ENCODE assay signal across 11 mouse cellular contexts in the genomic region with DNA sequence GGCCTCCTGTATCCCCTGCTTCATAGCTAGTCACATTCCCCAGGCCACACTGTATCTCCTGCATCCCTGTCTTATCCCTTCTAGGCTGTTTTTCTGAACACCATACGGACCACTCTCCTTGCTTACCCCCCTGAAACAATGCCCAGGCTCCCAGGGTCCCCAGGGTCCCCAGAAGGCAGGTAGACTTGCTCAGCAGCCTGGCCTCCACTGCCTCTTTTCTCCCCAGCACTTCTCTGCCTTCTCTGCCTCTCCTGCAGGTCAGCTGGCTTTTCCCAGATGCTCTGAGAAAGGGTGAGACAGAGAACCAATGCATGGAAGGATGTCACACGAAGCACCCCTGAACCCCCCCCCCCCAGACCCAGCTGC. TPM values are rescaled to one million over a fixed set of nuclear protein-coding genes. Genes with fewer than 3 reads are reported as not detected.
A peak's percentile ranks its signal among the peaks of the same experiment; 100 is the strongest.
DNase-seq lines count a peak whose midpoint lies in the region; ATAC-seq lines count a peak whose summit lies in the region.
"Had no signal": no experiment of that assay in that cellular context is flagged by ENCODE, and none has a peak within 500 bp of the region (broad histone marks: within the 10 kb centered on the region; RNA-seq: fewer than 3 reads in every experiment).

No protein-coding gene starts in this region.

- peaks cover 56% of the 10 kb centered on the region for H3K27me3 ChIP-seq in embryonic facial prominence, embryonic 10.5 days (replicated peaks; ENCODE audit: low read depth, poor library complexity, severe bottlenecking)
- peaks cover 66% of the 10 kb centered on the region for H3K27me3 ChIP-seq in forebrain, embryonic 10.5 days (ENCODE audit: poor library complexity, severe bottlenecking)
- peaks cover 12% of the 10 kb centered on the region for H3K27me3 ChIP-seq in intestine, embryonic 15.5 days (replicated peaks)

- ATAC-seq in intestine, embryonic 15.5 days: no peak

- peak overlapping the region; percentile 95 for H3K4me2 ChIP-seq in intestine, embryonic 15.5 days (replicated peaks)

- no peaks in the 10 kb centered on the region for H3K36me3 ChIP-seq in embryonic facial prominence, embryonic 10.5 days (replicated peaks)
- H3K36me3 ChIP-seq in forebrain, embryonic 10.5 days (replicated peaks): no peaks in the 10 kb centered on the region
- H3K36me3 ChIP-seq in intestine, embryonic 15.5 days: no peaks in the 10 kb centered on the region
- H3K36me3 ChIP-seq: heart, embryonic 13.5 days had no signal

- 16% methylated on average over 2 of the region's 2 CpGs for WGBS in embryonic facial prominence, embryonic 10.5 days
- WGBS in forebrain, embryonic 10.5 days: 27% methylated on average over 2 of the region's 2 CpGs
- WGBS in intestine, embryonic 15.5 days: 38% methylated on average over 2 of the region's 2 CpGs

- no peak for DNase-seq in embryonic facial prominence, embryonic 10.5 days (ENCODE audit: low spot score)
- no peak for DNase-seq in forebrain, embryonic 10.5 days (ENCODE audit: extremely low spot score, low spot score)
- peak; percentile 36 for DNase-seq in naive thymus-derived CD4-positive, alpha-beta T cell, adult 2 months (ENCODE audit: low read depth)
- DNase-seq in kidney, postnatal 25 days: no peak
- DNase-seq in kidney, adult 18-20 months: no peak
- no peak for DNase-seq in layer of hippocampus, adult 9-10 months (ENCODE audit: low spot score)
- no peak for DNase-seq in B cell, adult 2 months
- DNase-seq: adrenal gland, adult 2 months; cerebellum, adult 18-20 months had no signal

- H3K9me3 ChIP-seq in embryonic facial prominence, embryonic 10.5 days: no peaks in the 10 kb centered on the region
- H3K9me3 ChIP-seq in forebrain, embryonic 10.5 days: no peaks in the 10 kb centered on the region
- no peaks in the 10 kb centered on the region for H3K9me3 ChIP-seq in intestine, embryonic 15.5 days
- H3K9me3 ChIP-seq: heart, embryonic 13.5 days had no signal

- peak overlapping the region; percentile 8; the same call in 1 of the 2 replicates for H3K9ac ChIP-seq in intestine, embryonic 15.5 days
- H3K9ac ChIP-seq: heart, embryonic 13.5 days had no signal

- H3K4me1 ChIP-seq in embryonic facial prominence, embryonic 10.5 days: peaks cover 75% of the 10 kb centered on the region
- peaks cover 77% of the 10 kb centered on the region for H3K4me1 ChIP-seq in forebrain, embryonic 10.5 days
- peaks cover 23% of the 10 kb centered on the region for H3K4me1 ChIP-seq in intestine, embryonic 15.5 days (replicated peaks)

- peak overlapping the region; percentile 63 for H3K27ac ChIP-seq in embryonic facial prominence, embryonic 10.5 days (replicated peaks)
- peak overlapping the region; percentile 54; the same call in 1 of the 2 replicates for H3K27ac ChIP-seq in forebrain, embryonic 10.5 days
- H3K27ac ChIP-seq in intestine, embryonic 15.5 days: no peak overlapping the region
- H3K27ac ChIP-seq: heart, embryonic 13.5 days had no signal

- peak overlapping the region; percentile 95 for H3K4me3 ChIP-seq in embryonic facial prominence, embryonic 10.5 days
- H3K4me3 ChIP-seq in forebrain, embryonic 10.5 days: peak overlapping the region; percentile 90
- peak overlapping the region; percentile 59 for H3K4me3 ChIP-seq in intestine, embryonic 15.5 days (replicated peaks)

RNA-seq across cellular contexts. Expression of gene Bcl11b, which starts 2.7 kb away (rescaled TPM):
- polyA plus RNA-seq in embryonic facial prominence, embryonic 10.5 days (2016; fragmentation: Nextera tagmentation; extraction: Ambion mirVana): 7.3 and 10.4 TPM in 2 replicates
- 3.4 and 5.5 TPM in 2 replicates for polyA plus RNA-seq in forebrain, embryonic 10.5 days (2016; fragmentation: Nextera tagmentation; extraction: Ambion mirVana)
- polyA plus RNA-seq in intestine, embryonic 15.5 days (2015; fragmentation: Nextera tagmentation; extraction: Ambion mirVana): 6.7 and 6.9 TPM in 2 replicates
